Mouse (Mus musculus) kidney, adult 8-10 months (tissue): ENCODE data around the gene Tsen54.

Experiments used
- DNase-seq, 2 experiments: peaks; one replicate each; pipeline ENCODE4 v3.0.0; 2022

Gene Tsen54

DNA sequence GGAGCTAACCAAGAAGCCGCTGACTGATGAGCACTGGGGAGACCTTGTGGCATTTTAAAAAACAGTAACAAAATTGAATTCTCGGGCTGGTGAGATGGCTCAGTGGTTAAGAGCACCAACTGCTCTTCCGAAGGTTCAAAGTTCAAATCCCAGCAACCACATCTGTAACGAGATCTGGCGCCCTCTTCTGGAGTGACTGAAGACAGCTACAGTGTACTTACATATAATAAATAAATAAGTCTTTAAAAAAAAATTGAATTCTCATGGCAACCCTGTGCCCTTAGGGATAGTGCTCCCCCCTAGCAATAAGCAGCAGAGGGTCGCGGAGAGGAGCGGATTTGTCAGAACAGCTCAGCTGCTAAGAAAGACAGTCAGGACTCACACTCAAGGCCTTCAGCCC is 49.4 kb downstream of the Tsen54 start:
- DNase-seq, result no peak

- no peak for DNase-seq
These were observed 54.9 kb downstream of the Tsen54 start for GRCm38 (mm10) chr11:115869393-115869792.

DNA sequence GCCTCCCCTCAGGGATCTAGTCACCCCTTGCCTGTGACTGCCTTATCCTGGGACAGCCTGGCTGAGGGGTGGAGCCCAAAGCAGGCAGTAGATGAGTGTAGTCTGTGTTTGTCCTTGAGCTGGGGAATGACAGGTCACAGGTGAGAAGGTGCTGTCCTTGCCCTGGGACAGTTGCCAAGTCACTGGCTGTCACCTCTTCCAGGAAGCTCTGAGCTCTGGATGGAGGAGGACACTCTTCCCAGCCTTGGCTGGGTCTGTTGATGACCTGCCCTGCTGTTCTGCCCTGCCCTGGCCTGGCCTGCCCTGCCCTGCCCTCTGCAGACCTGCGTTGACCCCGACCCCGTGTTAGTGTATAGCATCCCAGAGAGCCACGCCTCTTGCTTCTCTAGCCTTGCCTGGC is 57.9 kb downstream of the Tsen54 start:
- no peak for DNase-seq
